Mouse (Mus musculus) stomach, postnatal 0 days (tissue): ENCODE data around the gene Cmtm6. TPM values are rescaled to one million over a fixed set of nuclear protein-coding genes. Genes with fewer than 3 reads are reported as not detected.

ENCODE experiments used
- ATAC-seq: fragments of 200-750 bp; cut with Nextera tagmentation; 2 replicates; pipeline ENCODE4 v1.8.0; 2017; ENCODE audit not compliant: low FRiP score, low TSS enrichment
- DNase-seq: peaks from one replicate; pipeline ENCODE4 v3.0.0-alpha.2; 2016; ENCODE audit warnings: low spot score
- H3K27ac ChIP-seq: fragments of 300-500 bp; sonication (generic); replicated peaks from 2 replicates; pipeline ENCODE4 v1.5.1; 2014; ENCODE audit warnings: mild to moderate bottlenecking, control low read depth
- H3K27me3 ChIP-seq: fragments of 300-500 bp; sonication (generic); 2 replicates; pipeline ENCODE4 v1.6.1; 2014; ENCODE audit warnings: low read length; ENCODE audit not compliant: control insufficient read depth, insufficient read depth
- H3K36me3 ChIP-seq: fragments of 300-500 bp; sonication (generic); 2 replicates; pipeline ENCODE4 v1.6.1; 2014; ENCODE audit warnings: low read length, mixed read lengths; ENCODE audit not compliant: control insufficient read depth, insufficient read depth
- H3K4me1 ChIP-seq: fragments of 300-500 bp; sonication (generic); replicated peaks from 2 replicates; pipeline ENCODE4 v1.6.1; 2014; ENCODE audit warnings: antibody characterized with exemption; ENCODE audit not compliant: control insufficient read depth, insufficient read depth
- H3K4me2 ChIP-seq: fragments of 300-500 bp; sonication (generic); replicated peaks from 2 replicates; pipeline ENCODE4 v1.6.1; 2014; ENCODE audit warnings: low read depth, mild to moderate bottlenecking, control low read depth, moderate library complexity
- H3K4me3 ChIP-seq: fragments of 300-500 bp; sonication (generic); 2 replicates; pipeline ENCODE4 v1.5.1; 2014; ENCODE audit warnings: low read depth, low read length, control low read depth
- H3K9ac ChIP-seq: fragments of 300-500 bp; sonication (generic); 2 replicates; pipeline ENCODE4 v1.6.1; 2014; ENCODE audit warnings: mild to moderate bottlenecking, low read length, control low read depth, mixed read lengths
- H3K9me3 ChIP-seq: fragments of 300-500 bp; sonication (generic); 2 replicates; pipeline ENCODE4 v1.6.1; 2016; ENCODE audit warnings: low read length; ENCODE audit not compliant: control insufficient read depth
- CTCF ChIP-seq: IDR thresholded peaks from 2 replicates; pipeline ENCODE4 v1.5.1; 2016; ENCODE audit warnings: antibody characterized with exemption, low read depth, mild to moderate bottlenecking, moderate library complexity
- EP300 ChIP-seq: optimal IDR thresholded peaks from 2 replicates; pipeline ENCODE3; 2016; ENCODE audit warnings: antibody characterized with exemption
- WGBS: fragments of 180-500 bp; shearing (Covaris S2); extraction: QIAGEN DNeasy Blood & Tissue Kit; methylation state at CpG from one replicate; pipeline ENCODE4 v1.1.7; 2014; 5-methylcytosine and 5-hydroxymethylcytosine counted together
- polyA plus RNA-seq: library from polyadenylated mRNA; unstranded; fragments of >200 nt; fragmentation: Nextera tagmentation; extraction: Ambion mirVana; gene quantifications from 2 replicates; pipeline ENCODE4 v1.2.1, GENCODE M21; 2015

The Cmtm6 gene
- 50.9 and 53.9 TPM in 2 replicates for polyA plus RNA-seq

DNA sequence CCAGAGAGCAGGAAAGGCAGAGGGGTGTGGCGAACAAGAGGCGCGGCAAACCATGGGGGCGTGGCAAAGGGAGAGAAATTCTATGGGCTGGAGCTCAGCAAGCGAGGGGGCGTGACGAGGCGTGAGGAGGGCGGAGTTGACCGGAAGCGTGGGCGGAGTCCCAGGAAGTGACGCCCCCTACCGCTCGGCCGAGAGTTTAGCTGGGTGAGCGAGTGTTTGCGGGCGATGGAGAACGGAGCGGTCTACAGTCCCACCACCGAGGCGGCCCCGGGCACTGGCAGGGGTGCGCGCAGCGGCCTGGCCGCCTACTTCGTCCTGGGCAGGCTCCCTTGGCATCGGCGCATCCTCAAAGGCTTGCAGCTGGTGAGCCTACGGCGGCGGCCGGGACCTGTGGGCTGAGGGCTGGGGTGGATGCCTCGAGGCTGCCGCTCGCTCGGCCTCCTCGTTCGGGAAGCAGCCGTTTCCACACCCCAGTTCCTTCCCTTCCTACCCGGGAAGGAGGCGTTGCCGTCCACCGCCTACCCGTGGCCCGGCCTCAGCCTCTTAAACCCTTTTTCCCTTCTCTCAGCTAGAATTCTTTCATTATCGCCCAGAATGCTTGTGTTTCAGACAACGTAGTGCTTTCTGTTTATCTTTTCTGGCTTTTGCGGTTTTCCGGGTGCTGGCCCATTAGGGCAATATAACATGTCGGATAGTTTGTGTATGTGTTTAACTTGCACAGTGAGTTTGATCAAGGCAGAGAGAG is at the start of gene Cmtm6:
Gene Cmtm6, plus strand, starts transcription at position 106 of the 745 bp plus-strand sequence.
- Histone ChIP-seq H3K9ac (peak within 1 kb of the TSS; percentile 81), H3K4me2 (peak within 1 kb of the TSS; percentile 64), H3K36me3 (no peaks in the 10 kb centered on the region), H3K9me3 (no peaks in the 10 kb centered on the region), H3K4me1 (0 out of 2 replicates have a peak, but pooled peaks cover 5% of the 10 kb centered on the region), H3K4me3 (peak within 1 kb of the TSS; percentile 71), H3K27ac (peak within 1 kb of the TSS; percentile 95), H3K27me3 (no peaks in the 10 kb centered on the region)
- under 1% methylated on average over 53 of the region's 53 CpGs for WGBS
- TF ChIP-seq EP300 (no peak), CTCF (peak; percentile 70)
- ATAC-seq (peak; percentile 88), DNase-seq (peak; percentile 99)

DNA sequence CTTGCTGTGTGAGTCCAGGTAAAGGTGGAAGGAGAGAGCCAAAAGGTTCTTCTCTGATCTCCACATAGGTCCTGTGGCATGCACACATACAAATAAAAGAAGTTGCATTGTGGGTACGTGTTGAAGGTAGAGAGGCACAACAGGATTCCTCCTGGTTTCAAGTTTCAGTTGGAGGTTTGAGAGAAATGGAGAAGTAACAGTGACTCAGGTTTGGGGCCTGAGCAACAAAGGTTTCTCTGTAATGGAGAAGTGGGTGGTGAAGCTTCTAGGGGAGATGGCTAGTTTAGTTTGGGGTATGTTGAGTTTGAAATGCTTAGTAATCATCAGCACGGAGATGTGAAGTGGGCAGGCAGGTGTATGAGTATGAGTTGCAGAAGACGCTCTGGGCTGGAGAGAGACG is 48.7 kb upstream of the Cmtm6 start:
- Histone ChIP-seq H3K4me2 (no peak overlapping the region), H3K27me3 (no peaks in the 10 kb centered on the region), H3K4me3 (no peak overlapping the region), H3K36me3 (no peaks in the 10 kb centered on the region), H3K27ac (no peak overlapping the region), H3K9ac (no peak overlapping the region), H3K9me3 (no peaks in the 10 kb centered on the region), H3K4me1 (no peaks in the 10 kb centered on the region)
- ATAC-seq (no peak), DNase-seq (no peak)
- TF ChIP-seq CTCF (no peak), EP300 (no peak)
- WGBS = 79% methylated on average over 4 of the region's 4 CpGs

DNA sequence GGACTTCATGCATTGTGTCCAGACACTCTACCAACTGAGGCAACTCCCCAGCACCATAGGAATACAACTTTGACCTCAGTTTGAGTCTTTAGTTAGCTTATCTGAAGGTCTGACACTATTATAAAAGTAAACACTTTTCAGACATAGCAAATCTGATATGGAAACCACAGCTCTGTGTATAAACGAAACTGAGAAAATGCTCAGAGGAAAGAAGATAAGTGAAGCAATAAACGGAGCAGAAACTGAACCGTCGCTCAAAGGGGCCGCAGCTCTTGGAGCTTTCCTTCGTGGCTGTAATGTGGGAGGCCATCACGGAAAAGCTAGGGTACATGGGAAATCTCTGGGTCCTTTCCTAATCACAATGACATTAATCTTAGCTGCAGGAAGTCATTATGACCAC is 44.7 kb upstream of the Cmtm6 start:
- DNase-seq (no peak), ATAC-seq (no peak)
- Histone ChIP-seq H3K4me2 (no peak overlapping the region), H3K27ac (no peak overlapping the region), H3K9me3 (no peaks in the 10 kb centered on the region), H3K4me1 (no peaks in the 10 kb centered on the region; the same call in 1 of the 2 replicates), H3K4me3 (no peak overlapping the region), H3K9ac (no peak overlapping the region), H3K27me3 (no peaks in the 10 kb centered on the region), H3K36me3 (no peaks in the 10 kb centered on the region)
- TF ChIP-seq EP300 (no peak), CTCF (no peak)
- WGBS = 64% methylated on average over 7 of the region's 7 CpGs

DNA sequence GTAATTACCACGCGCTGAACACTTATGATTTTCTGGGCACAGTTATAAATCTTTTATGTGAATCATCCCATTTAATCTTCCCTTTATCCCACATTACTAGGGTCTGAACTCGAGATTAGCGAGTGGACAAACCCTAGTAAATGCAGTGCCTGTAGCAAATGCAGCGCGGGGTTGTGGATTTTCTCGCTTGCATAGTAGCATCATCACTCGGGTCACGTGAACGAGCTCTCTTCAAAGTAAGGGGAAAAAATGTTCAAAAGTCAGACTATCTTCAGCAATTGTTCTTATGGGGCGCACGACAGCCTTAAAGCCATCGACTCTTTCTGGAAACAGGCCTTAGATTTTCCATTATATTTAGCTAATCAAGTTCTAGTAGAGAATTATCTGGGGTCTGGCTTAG is 43.3 kb upstream of the Cmtm6 start:
- H3K9ac ChIP-seq = peak overlapping the region; percentile 87

DNA sequence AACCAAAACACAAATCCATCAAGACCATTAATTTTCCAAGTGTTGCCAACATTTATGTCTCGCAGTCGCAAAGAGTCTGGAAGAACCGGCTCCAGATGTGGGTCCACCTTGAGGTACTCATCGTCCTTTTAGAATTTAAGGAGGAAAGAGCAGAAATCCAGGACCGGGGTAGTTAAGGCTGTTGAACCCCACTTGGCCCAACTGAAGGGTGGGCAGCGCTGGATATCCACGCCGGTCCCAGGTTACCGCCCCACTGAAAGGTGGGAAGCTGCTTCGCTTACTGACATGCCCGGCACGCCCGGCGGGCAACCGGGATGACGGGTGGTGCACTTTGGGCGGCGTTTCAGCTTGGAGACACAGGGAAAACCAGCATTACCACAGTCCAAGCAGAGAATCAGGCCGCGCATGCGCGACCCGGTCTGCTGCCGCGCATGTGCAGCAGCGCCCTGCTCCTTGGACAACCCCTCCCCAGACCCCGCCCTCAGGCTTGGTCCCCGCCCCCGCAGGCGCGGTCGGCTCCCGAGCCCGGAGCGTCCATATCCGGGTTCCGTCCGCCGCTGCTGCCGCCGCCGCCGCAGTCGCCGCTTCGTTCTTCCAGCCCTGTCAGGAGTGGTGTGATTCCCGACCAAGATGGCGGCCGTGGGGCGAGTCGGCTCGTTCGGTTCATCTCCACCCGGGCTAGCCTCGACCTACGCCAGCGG is 42.5 kb upstream of the Cmtm6 start, which contains the start of gene Dync1li1:
Gene Dync1li1, plus strand, starts transcription at position 539 of the 701 bp plus-strand sequence.
- peak within 1 kb of the TSS; percentile 87 for H3K9ac ChIP-seq
- under 1% methylated on average over 47 of the region's 57 CpGs for WGBS

More for the DNA sequence above, 43.3 kb upstream of the Cmtm6 start:
- no peaks in the 10 kb centered on the region for H3K36me3 ChIP-seq
- WGBS = 76% methylated on average over 13 of the region's 13 CpGs
- H3K27me3 ChIP-seq = no peaks in the 10 kb centered on the region
- no peaks in the 10 kb centered on the region; the same call in 1 of the 2 replicates for H3K4me1 ChIP-seq
- DNase-seq = no peak
- no peaks in the 10 kb centered on the region for H3K9me3 ChIP-seq
- no peak for TF ChIP-seq EP300
- peak overlapping the region; percentile 72; the same call in 1 of the 2 replicates for H3K4me2 ChIP-seq
- H3K4me3 ChIP-seq = peak overlapping the region; percentile 90; the same call in 1 of the 2 replicates
- no peak overlapping the region for H3K27ac ChIP-seq
- no peak for ATAC-seq

More for the DNA sequence above, 42.5 kb upstream of the Cmtm6 start, which contains the start of gene Dync1li1:
- H3K27ac ChIP-seq = peak within 1 kb of the TSS; percentile 96
- ATAC-seq (peak; percentile 97), DNase-seq (peak; percentile 99)
- H3K27me3 ChIP-seq = no peaks in the 10 kb centered on the region
- H3K36me3 ChIP-seq = 0 out of 2 replicates have a peak, but pooled peaks cover 3% of the 10 kb centered on the region
- H3K9me3 ChIP-seq = no peaks in the 10 kb centered on the region
- TF ChIP-seq CTCF (no peak), EP300 (peak; percentile 76)
- no peaks in the 10 kb centered on the region; the same call in 1 of the 2 replicates for H3K4me1 ChIP-seq
- H3K4me3 ChIP-seq = peak within 1 kb of the TSS; percentile 90
- H3K4me2 ChIP-seq = peak within 1 kb of the TSS; percentile 75
